Mouse (Mus musculus) midbrain, embryonic 11.5 days (tissue): ENCODE results near the gene Baz1a. TPM values are rescaled to one million over a fixed set of nuclear protein-coding genes. Genes with fewer than 3 reads are reported as not detected.

ENCODE experiments used
- ATAC-seq: fragments of 200-750 bp; cut with Nextera tagmentation; 2 replicates; pipeline ENCODE4 v1.8.0; 2017; ENCODE audit warnings: moderate TSS enrichment, moderate library complexity; ENCODE audit not compliant: low FRiP score
- DNase-seq: peaks from one replicate; pipeline ENCODE4 v3.0.0; 2015; ENCODE audit warnings: low spot score; ENCODE audit errors: missing footprints
- H3K27ac ChIP-seq: fragments of 300-500 bp; sonication (generic); 2 replicates; pipeline ENCODE4 v1.5.1; 2014; ENCODE audit warnings: low read depth, low read length
- H3K27me3 ChIP-seq: fragments of 300-500 bp; sonication (generic); 2 replicates; pipeline ENCODE4 v1.6.1; 2014; ENCODE audit warnings: mild to moderate bottlenecking, low read length, moderate library complexity, mixed read lengths; ENCODE audit not compliant: control insufficient read depth, insufficient read depth
- H3K36me3 ChIP-seq: fragments of 300-500 bp; sonication (generic); 2 replicates; pipeline ENCODE4 v1.6.1; 2014; ENCODE audit warnings: mild to moderate bottlenecking, low read length, moderate library complexity, mixed read lengths; ENCODE audit not compliant: control insufficient read depth, insufficient read depth
- H3K4me1 ChIP-seq: fragments of 300-500 bp; sonication (generic); 2 replicates; pipeline ENCODE4 v1.6.1; 2014; ENCODE audit warnings: low read length; ENCODE audit not compliant: control insufficient read depth, insufficient read depth
- H3K4me2 ChIP-seq: fragments of 300-500 bp; sonication (generic); 2 replicates; pipeline ENCODE4 v1.6.1; 2014; ENCODE audit warnings: mild to moderate bottlenecking, moderate library complexity
- H3K4me3 ChIP-seq: fragments of 300-500 bp; sonication (generic); 2 replicates; pipeline ENCODE4 v1.5.1; 2014; ENCODE audit warnings: low read depth, low read length
- H3K9ac ChIP-seq: fragments of 300-500 bp; sonication (generic); 2 replicates; pipeline ENCODE4 v1.6.1; 2014; ENCODE audit warnings: low read length
- H3K9me3 ChIP-seq: fragments of 300-500 bp; sonication (generic); 2 replicates; pipeline ENCODE4 v1.6.1; 2016; ENCODE audit warnings: low read length; ENCODE audit not compliant: control insufficient read depth
- WGBS: fragments of 180-500 bp; shearing (Covaris S2); extraction: QIAGEN DNeasy Blood & Tissue Kit; methylation state at CpG from one replicate; pipeline ENCODE4 v1.1.7; 2014; 5-methylcytosine and 5-hydroxymethylcytosine counted together
- polyA plus RNA-seq: library from polyadenylated mRNA; unstranded; fragments of >200 nt; fragmentation: Nextera tagmentation; extraction: Ambion mirVana; gene quantifications from 2 replicates; pipeline ENCODE4 v1.2.1, GENCODE M21; 2014

The Baz1a gene
- polyA plus RNA-seq, 1 experiment from 2014 or later = 34.3 TPM

GRCm38 (mm10) chr12:55053267-55053666 is 39.1 kb upstream of the Baz1a start:
- no peak overlapping the region for H3K9ac ChIP-seq
- H3K27ac ChIP-seq = no peak overlapping the region
- no peak overlapping the region for H3K4me2 ChIP-seq
- no peak for DNase-seq
- 93% methylated on average over 7 of the region's 7 CpGs for WGBS
- H3K9me3 ChIP-seq = no peaks in the 10 kb centered on the region
- no peaks in the 10 kb centered on the region for H3K4me1 ChIP-seq
- H3K36me3 ChIP-seq = no peaks in the 10 kb centered on the region
- ATAC-seq = no peak
- H3K4me3 ChIP-seq = no peak overlapping the region
- H3K27me3 ChIP-seq = no peaks in the 10 kb centered on the region

- Histone ChIP-seq H3K27me3 (no peaks in the 10 kb centered on the region), H3K4me3 (no peak overlapping the region), H3K4me2 (no peak overlapping the region), H3K9ac (no peak overlapping the region), H3K36me3 (no peaks in the 10 kb centered on the region), H3K4me1 (no peaks in the 10 kb centered on the region), H3K9me3 (no peaks in the 10 kb centered on the region), H3K27ac (no peak overlapping the region)
- 87% methylated on average over 8 of the region's 8 CpGs for WGBS
- no peak for ATAC-seq
- DNase-seq = no peak
These were observed 37.3 kb upstream of the Baz1a start for GRCm38 (mm10) chr12:55051210-55052173.

DNA sequence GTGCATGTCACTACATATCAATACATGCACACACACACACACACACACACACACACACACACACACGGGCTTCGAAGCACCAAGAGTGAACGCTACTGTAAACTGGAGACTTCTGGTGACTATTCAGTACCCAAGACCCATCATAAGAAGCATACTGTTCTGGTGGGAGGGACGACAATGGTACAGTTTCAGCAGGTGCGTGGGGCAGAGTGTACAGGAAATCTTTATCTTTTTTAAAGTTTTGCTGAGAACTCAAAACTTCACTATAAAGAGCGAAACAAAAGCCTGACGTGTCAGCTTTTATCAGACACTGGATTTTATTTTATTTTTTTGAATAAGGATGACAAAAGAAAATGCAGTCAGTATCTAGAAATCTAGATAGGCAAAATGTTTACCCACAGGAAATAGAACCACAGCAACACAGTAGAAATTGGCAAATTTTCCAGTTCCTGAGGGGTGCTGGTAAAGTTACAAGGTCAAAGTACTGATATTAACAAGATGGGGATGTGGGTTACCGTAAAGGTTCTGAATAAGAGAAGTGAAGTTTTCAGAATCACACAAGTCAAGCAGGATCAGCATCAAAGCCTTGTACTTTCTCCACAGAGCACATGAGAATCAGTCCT is 35.7 kb upstream of the Baz1a start:
- Histone ChIP-seq H3K27me3 (no peaks in the 10 kb centered on the region), H3K4me1 (no peaks in the 10 kb centered on the region), H3K9ac (no peak overlapping the region), H3K4me2 (no peak overlapping the region), H3K27ac (no peak overlapping the region), H3K4me3 (no peak overlapping the region), H3K36me3 (no peaks in the 10 kb centered on the region), H3K9me3 (no peaks in the 10 kb centered on the region)
- 93% methylated on average over 8 of the region's 8 CpGs for WGBS
- no peak for DNase-seq
- no peak for ATAC-seq

- no peak overlapping the region for H3K4me3 ChIP-seq
- no peak for DNase-seq
These were observed 26.9 kb upstream of the Baz1a start for GRCm38 (mm10) chr12:55041011-55041410.

GRCm38 (mm10) chr12:55027088-55027487 is 12.9 kb upstream of the Baz1a start:
- H3K27me3 ChIP-seq = no peaks in the 10 kb centered on the region
- H3K4me3 ChIP-seq = no peak overlapping the region
- no peaks in the 10 kb centered on the region for H3K9me3 ChIP-seq
- H3K36me3 ChIP-seq = no peaks in the 10 kb centered on the region
- no peaks in the 10 kb centered on the region for H3K4me1 ChIP-seq
- no peak overlapping the region for H3K4me2 ChIP-seq
- WGBS = 71% methylated on average over 3 of the region's 3 CpGs
- no peak overlapping the region for H3K9ac ChIP-seq
- ATAC-seq (no peak), DNase-seq (no peak)
- H3K27ac ChIP-seq = no peak overlapping the region

More at GRCm38 (mm10) chr12:55041011-55041410, 26.9 kb upstream of the Baz1a start:
- no peak for ATAC-seq
- no peak overlapping the region for H3K9ac ChIP-seq
- 87% methylated on average over 15 of the region's 15 CpGs for WGBS
- H3K9me3 ChIP-seq = no peaks in the 10 kb centered on the region
- no peaks in the 10 kb centered on the region for H3K4me1 ChIP-seq
- no peak overlapping the region for H3K27ac ChIP-seq
- H3K27me3 ChIP-seq = no peaks in the 10 kb centered on the region
- no peaks in the 10 kb centered on the region for H3K36me3 ChIP-seq
- H3K4me2 ChIP-seq = no peak overlapping the region

GRCm38 (mm10) chr12:55023284-55023683 is 9.1 kb upstream of the Baz1a start:
- Histone ChIP-seq H3K4me1 (no peaks in the 10 kb centered on the region), H3K9me3 (no peaks in the 10 kb centered on the region), H3K27me3 (no peaks in the 10 kb centered on the region), H3K36me3 (no peaks in the 10 kb centered on the region), H3K27ac (no peak overlapping the region), H3K9ac (no peak overlapping the region), H3K4me3 (no peak overlapping the region), H3K4me2 (no peak overlapping the region)
- ATAC-seq (no peak), DNase-seq (no peak)
- WGBS = 57% methylated on average over 2 of the region's 2 CpGs

DNA sequence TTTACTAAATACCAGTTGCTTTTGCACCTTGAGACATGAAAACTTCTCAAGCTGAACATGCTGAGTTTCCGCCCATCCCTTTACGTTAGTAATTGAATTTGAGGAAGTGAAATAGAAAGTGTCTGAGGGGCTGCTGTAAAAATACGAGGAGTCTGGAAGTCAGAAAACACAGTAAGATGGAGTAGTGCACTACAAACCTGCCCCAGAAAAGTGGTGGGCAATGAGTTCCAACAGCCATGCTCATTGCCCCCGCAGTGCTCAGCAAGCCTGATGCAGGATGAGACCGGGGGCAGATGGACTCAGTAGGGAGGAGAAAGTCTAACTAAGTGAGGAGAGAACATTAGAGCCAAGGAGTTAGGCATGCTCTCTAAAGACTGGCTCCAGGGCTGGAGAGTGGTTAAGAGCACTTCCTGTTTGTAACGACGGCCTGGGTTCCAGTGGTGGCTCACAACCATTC is 5.3 kb upstream of the Baz1a start:
- Histone ChIP-seq H3K4me3 (no peak overlapping the region), H3K9ac (no peak overlapping the region)
- no peak for DNase-seq

DNA sequence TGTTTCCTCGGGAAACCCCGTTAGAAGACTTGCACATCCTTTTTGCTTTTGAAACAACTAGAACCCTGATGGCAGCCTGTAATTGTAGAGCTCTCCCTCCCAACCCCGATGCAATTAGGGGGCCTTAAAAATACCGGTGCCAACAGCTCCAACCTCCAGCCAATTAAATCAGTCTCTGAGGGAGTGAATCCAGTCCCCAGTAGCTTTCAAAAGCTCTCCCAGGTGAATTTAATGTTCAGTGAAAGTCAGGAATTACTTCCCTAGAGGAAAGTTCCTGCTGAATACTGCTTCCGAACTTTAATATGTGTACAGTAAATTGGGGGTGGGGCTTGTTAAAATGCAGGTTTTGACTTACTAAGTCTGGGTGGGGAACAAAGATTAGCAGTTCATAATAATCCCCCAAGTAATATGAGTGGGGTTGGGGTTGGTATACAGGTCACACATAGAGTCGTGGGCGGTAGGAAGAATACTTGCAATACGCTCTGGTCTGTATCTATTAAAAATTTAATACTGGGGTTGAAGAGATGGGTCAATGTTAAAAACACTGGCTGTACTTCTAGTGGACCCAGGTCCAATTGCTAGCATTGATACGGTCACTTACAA is 3.1 kb upstream of the Baz1a start:
- Histone ChIP-seq H3K4me3 (no peak overlapping the region), H3K27me3 (no peaks in the 10 kb centered on the region), H3K9me3 (no peaks in the 10 kb centered on the region), H3K4me2 (no peak overlapping the region), H3K36me3 (no peaks in the 10 kb centered on the region), H3K9ac (no peak overlapping the region), H3K4me1 (no peaks in the 10 kb centered on the region), H3K27ac (no peak overlapping the region)
- no peak for DNase-seq
- ATAC-seq = no peak
- 70% methylated on average over 9 of the region's 9 CpGs for WGBS

More for the DNA sequence above, 5.3 kb upstream of the Baz1a start:
- H3K4me2 ChIP-seq = no peak overlapping the region
- H3K36me3 ChIP-seq = no peaks in the 10 kb centered on the region
- no peak for ATAC-seq
- H3K27ac ChIP-seq = no peak overlapping the region
- H3K27me3 ChIP-seq = no peaks in the 10 kb centered on the region
- 86% methylated on average over 7 of the region's 7 CpGs for WGBS
- no peaks in the 10 kb centered on the region for H3K4me1 ChIP-seq
- H3K9me3 ChIP-seq = no peaks in the 10 kb centered on the region
